Mouse (Mus musculus) lung, embryonic 14.5 days (tissue): ENCODE results near the gene Dennd6a. TPM values are rescaled to one million over a fixed set of nuclear protein-coding genes. Genes with fewer than 3 reads are reported as not detected.
A peak's percentile ranks its signal among the peaks of the same experiment; 100 is the strongest.

Experiments used
- ATAC-seq: fragments of 200-750 bp; cut with Nextera tagmentation; 2 replicates; pipeline ENCODE4 v1.8.0; 2017; ENCODE audit warnings: mild to moderate bottlenecking, moderate TSS enrichment, moderate library complexity; ENCODE audit not compliant: insufficient read depth
- DNase-seq: peaks from one replicate; pipeline ENCODE4 v3.0.0-alpha.2; 2015
- H3K27ac ChIP-seq: fragments of 300-500 bp; sonication (generic); 2 replicates; pipeline ENCODE4 v1.5.1; 2014; ENCODE audit warnings: low read depth, mild to moderate bottlenecking, moderate library complexity
- H3K27me3 ChIP-seq: fragments of 300-500 bp; sonication (generic); 2 replicates; pipeline ENCODE4 v1.6.1; 2014; ENCODE audit warnings: low read length, control low read depth; ENCODE audit not compliant: insufficient read depth
- H3K36me3 ChIP-seq: fragments of 300-500 bp; sonication (generic); 2 replicates; pipeline ENCODE4 v1.6.1; 2014; ENCODE audit warnings: control low read depth; ENCODE audit not compliant: insufficient read depth
- H3K4me1 ChIP-seq: fragments of 300-500 bp; sonication (generic); 2 replicates; pipeline ENCODE4 v1.6.1; 2014; ENCODE audit warnings: antibody characterized with exemption, control low read depth; ENCODE audit not compliant: insufficient read depth
- H3K4me2 ChIP-seq: fragments of 300-500 bp; sonication (generic); 2 replicates; pipeline ENCODE4 v1.6.1; 2014; ENCODE audit warnings: mild to moderate bottlenecking
- H3K4me3 ChIP-seq: fragments of 300-500 bp; sonication (generic); 2 replicates; pipeline ENCODE4 v1.5.1; 2014; ENCODE audit warnings: low read depth, low read length
- H3K9ac ChIP-seq: fragments of 300-500 bp; sonication (generic); 2 replicates; pipeline ENCODE4 v1.6.1; 2014
- H3K9me3 ChIP-seq: fragments of 300-500 bp; sonication (generic); 2 replicates; pipeline ENCODE4 v1.6.1; 2016; ENCODE audit warnings: low read depth, low read length, control low read depth
- CTCF ChIP-seq: IDR thresholded peaks from 2 replicates; pipeline ENCODE4 v1.5.1; 2016; ENCODE audit warnings: antibody characterized with exemption, low read depth
- WGBS: fragments of 180-500 bp; shearing (Covaris S2); extraction: QIAGEN DNeasy Blood & Tissue Kit; methylation state at CpG from one replicate; pipeline ENCODE4 v1.1.7; 2014; 5-methylcytosine and 5-hydroxymethylcytosine counted together
- polyA plus RNA-seq: library from polyadenylated mRNA; unstranded; fragments of >200 nt; fragmentation: Nextera tagmentation; extraction: Ambion mirVana; gene quantifications from 2 replicates; pipeline ENCODE4 v1.2.1, GENCODE M21; 2014

The Dennd6a gene
- polyA plus RNA-seq, 1 experiment from 2014 or later = 39.1 TPM

GRCm38 (mm10) chr14:26550712-26551111 lies 22.9 kb upstream of the Dennd6a start:
- DNase-seq (no peak), ATAC-seq (no peak)
- Histone ChIP-seq H3K4me1 (no peaks in the 10 kb centered on the region), H3K4me3 (no peak overlapping the region), H3K9me3 (no peaks in the 10 kb centered on the region), H3K36me3 (no peaks in the 10 kb centered on the region), H3K9ac (no peak overlapping the region), H3K27me3 (no peaks in the 10 kb centered on the region), H3K27ac (no peak overlapping the region), H3K4me2 (no peak overlapping the region)
- TF ChIP-seq CTCF = no peak
- 87% methylated on average over 8 of the region's 8 CpGs for WGBS

- no peak overlapping the region for H3K4me3 ChIP-seq
- no peak for ATAC-seq
- DNase-seq = no peak
- TF ChIP-seq CTCF = no peak
- H3K4me2 ChIP-seq = no peak overlapping the region
- WGBS = 76% methylated on average over 2 of the region's 2 CpGs
- H3K4me1 ChIP-seq = no peaks in the 10 kb centered on the region
- no peaks in the 10 kb centered on the region for H3K36me3 ChIP-seq
- H3K27ac ChIP-seq = no peak overlapping the region
- no peaks in the 10 kb centered on the region for H3K27me3 ChIP-seq
- H3K9ac ChIP-seq = no peak overlapping the region
- no peaks in the 10 kb centered on the region for H3K9me3 ChIP-seq
Measured at GRCm38 (mm10) chr14:26552441-26552840, 21.2 kb upstream of the Dennd6a start.

- Histone ChIP-seq H3K9ac (no peak overlapping the region), H3K27me3 (no peaks in the 10 kb centered on the region), H3K27ac (no peak overlapping the region), H3K4me3 (no peak overlapping the region), H3K36me3 (no peaks in the 10 kb centered on the region), H3K4me1 (no peaks in the 10 kb centered on the region), H3K9me3 (no peaks in the 10 kb centered on the region), H3K4me2 (no peak overlapping the region)
- TF ChIP-seq CTCF = no peak
- ATAC-seq = no peak
- no peak for DNase-seq
- 74% methylated on average over 3 of the region's 3 CpGs for WGBS
Measured at GRCm38 (mm10) chr14:26552853-26553252, 20.8 kb upstream of the Dennd6a start.

- H3K4me3 ChIP-seq = no peak overlapping the region
- ATAC-seq (no peak), DNase-seq (peak; percentile 56)
- H3K27me3 ChIP-seq = no peaks in the 10 kb centered on the region
- no peak overlapping the region for H3K4me2 ChIP-seq
- 16% methylated on average over 1 of the region's 1 CpGs for WGBS
- no peak overlapping the region for H3K9ac ChIP-seq
- no peak for TF ChIP-seq CTCF
- no peaks in the 10 kb centered on the region for H3K9me3 ChIP-seq
- H3K36me3 ChIP-seq = no peaks in the 10 kb centered on the region
- no peak overlapping the region for H3K27ac ChIP-seq
- no peaks in the 10 kb centered on the region for H3K4me1 ChIP-seq
Measured at GRCm38 (mm10) chr14:26557581-26557980, 16.1 kb upstream of the Dennd6a start.

- no peak for TF ChIP-seq CTCF
- no peak overlapping the region for H3K9ac ChIP-seq
- WGBS = 86% methylated on average over 7 of the region's 7 CpGs
- H3K4me3 ChIP-seq = no peak overlapping the region
- DNase-seq (no peak), ATAC-seq (no peak)
- no peaks in the 10 kb centered on the region for H3K4me1 ChIP-seq
- no peaks in the 10 kb centered on the region for H3K9me3 ChIP-seq
- H3K27me3 ChIP-seq = no peaks in the 10 kb centered on the region
- H3K36me3 ChIP-seq = no peaks in the 10 kb centered on the region
- H3K27ac ChIP-seq = no peak overlapping the region
- H3K4me2 ChIP-seq = no peak overlapping the region
Measured at GRCm38 (mm10) chr14:26558536-26558935, 15.1 kb upstream of the Dennd6a start.

- Histone ChIP-seq H3K9ac (no peak overlapping the region), H3K4me3 (no peak overlapping the region), H3K27me3 (no peaks in the 10 kb centered on the region), H3K36me3 (no peaks in the 10 kb centered on the region), H3K4me2 (no peak overlapping the region), H3K9me3 (no peaks in the 10 kb centered on the region), H3K4me1 (no peaks in the 10 kb centered on the region), H3K27ac (no peak overlapping the region)
- WGBS = 84% methylated on average over 2 of the region's 2 CpGs
- ATAC-seq (no peak), DNase-seq (no peak)
- TF ChIP-seq CTCF = no peak
Measured at GRCm38 (mm10) chr14:26562247-26562646, 11.4 kb upstream of the Dennd6a start.

GRCm38 (mm10) chr14:26569880-26570279 lies 3.8 kb upstream of the Dennd6a start:
- no peak overlapping the region for H3K27ac ChIP-seq
- no peak overlapping the region for H3K4me3 ChIP-seq
- H3K4me1 ChIP-seq = no peaks in the 10 kb centered on the region
- DNase-seq (peak; percentile 41), ATAC-seq (no peak)
- H3K27me3 ChIP-seq = no peaks in the 10 kb centered on the region
- TF ChIP-seq CTCF = no peak
- WGBS = 80% methylated on average over 4 of the region's 4 CpGs
- no peaks in the 10 kb centered on the region for H3K36me3 ChIP-seq
- H3K4me2 ChIP-seq = no peak overlapping the region
- no peaks in the 10 kb centered on the region for H3K9me3 ChIP-seq
- no peak overlapping the region for H3K9ac ChIP-seq

GRCm38 (mm10) chr14:26571951-26572675 lies 1.5 kb upstream of the Dennd6a start:
- H3K27ac ChIP-seq = no peak overlapping the region
- WGBS = 37% methylated on average over 4 of the region's 4 CpGs
- H3K9me3 ChIP-seq = no peaks in the 10 kb centered on the region
- no peak overlapping the region for H3K4me3 ChIP-seq
- no peak for TF ChIP-seq CTCF
- H3K9ac ChIP-seq = no peak overlapping the region
- no peaks in the 10 kb centered on the region for H3K4me1 ChIP-seq
- H3K4me2 ChIP-seq = no peak overlapping the region
- no peak for ATAC-seq
- DNase-seq = no peak
- no peaks in the 10 kb centered on the region for H3K36me3 ChIP-seq
- no peaks in the 10 kb centered on the region for H3K27me3 ChIP-seq
